Mouse (Mus musculus) CH12.LX (cell line): Measurements from ENCODE around the gene Unc80. TPM values are rescaled to one million over a fixed set of nuclear protein-coding genes. Genes with fewer than 3 reads are reported as not detected.

Experiments
- DNase-seq: peaks from one replicate; pipeline ENCODE4 v3.0.0-alpha.2; 2013; ENCODE audit errors: extremely low read depth
- H3K27ac ChIP-seq: 2 replicates; pipeline ENCODE4 v1.5.1; 2012; ENCODE audit warnings: low read depth, mild to moderate bottlenecking, control low read depth, moderate library complexity; ENCODE audit not compliant: insufficient read depth
- H3K27me3 ChIP-seq: replicated peaks from 2 replicates; pipeline ENCODE3; 2012; ENCODE audit warnings: inconsistent platforms
- H3K36me3 ChIP-seq, 2 experiments: replicated peaks in 1 of 2; 2 replicates each; pipeline versions ENCODE3 to v1.6.1; 2012; ENCODE audit warnings: inconsistent platforms in 1 of 2, low read length in 1 of 2, mild to moderate bottlenecking in 1 of 2, mixed read lengths in 1 of 2, moderate library complexity in 1 of 2; ENCODE audit not compliant: control insufficient read depth in 1 of 2, insufficient read depth in 1 of 2
- H3K4me1 ChIP-seq, 2 experiments: 2 replicates each; pipeline ENCODE4 v1.6.1; 2012; ENCODE audit warnings: inconsistent platforms in 1 of 2, moderate library complexity in 1 of 2; ENCODE audit not compliant: insufficient read depth in 2 of 2, control insufficient read depth in 1 of 2
- H3K4me2 ChIP-seq: 2 replicates; pipeline ENCODE4 v1.6.1; 2012; ENCODE audit warnings: low read depth, mild to moderate bottlenecking, control low read depth; ENCODE audit not compliant: poor library complexity, insufficient read depth, severe bottlenecking
- H3K4me3 ChIP-seq, 3 experiments: fragments of 150-350 bp in 1 of 3; sonication (generic) in 1 of 3; replicated peaks in 1 of 3; 2 replicates each; pipeline versions ENCODE3 to v1.5.1; 2011 to 2012; ENCODE audit warnings: low read depth in 2 of 3, low read length in 2 of 3, mild to moderate bottlenecking in 2 of 3, moderate library complexity in 2 of 3, control low read depth in 1 of 3, improper control_type of control experiment in 1 of 3, inconsistent platforms in 1 of 3, mixed read lengths in 1 of 3; ENCODE audit not compliant: poor library complexity in 1 of 3
- H3K79me2 ChIP-seq: replicated peaks from 2 replicates; pipeline ENCODE4 v1.6.1; 2012; ENCODE audit warnings: mild to moderate bottlenecking, moderate library complexity; ENCODE audit not compliant: control insufficient read depth, poor library complexity, insufficient read depth, severe bottlenecking; ENCODE audit errors: extremely low read depth
- H3K9ac ChIP-seq: 2 replicates; pipeline ENCODE4 v1.6.1; 2012; ENCODE audit warnings: low read depth, mild to moderate bottlenecking, control low read depth, moderate library complexity; ENCODE audit not compliant: insufficient read depth
- H3K9me3 ChIP-seq: replicated peaks from 2 replicates; pipeline ENCODE3; 2012; ENCODE audit warnings: low read length, inconsistent platforms, mixed read lengths
- BHLHE40 ChIP-seq: IDR thresholded peaks from 2 replicates; pipeline ENCODE4 v1.6.1; 2011; ENCODE audit warnings: mild to moderate bottlenecking, low read depth, low read length, improper control_type of control experiment
- CHD2 ChIP-seq: IDR thresholded peaks from 2 replicates; pipeline ENCODE4 v1.6.1; 2011; ENCODE audit warnings: low read length, improper control_type of control experiment
- ELF1 ChIP-seq: IDR thresholded peaks from 2 replicates; pipeline ENCODE4 v1.6.1; 2014; ENCODE audit warnings: low read depth, mild to moderate bottlenecking, inconsistent platforms, low read length, improper control_type of control experiment
- ETS1 ChIP-seq: conservative IDR thresholded peaks from 2 replicates; pipeline ENCODE4 v1.6.1; 2012; ENCODE audit warnings: low read depth, mild to moderate bottlenecking, inconsistent platforms, low read length, improper control_type of control experiment, moderate library complexity
- GABPA ChIP-seq: IDR thresholded peaks from 2 replicates; pipeline ENCODE4 v1.6.1; 2012; ENCODE audit warnings: low read depth, low read length, improper control_type of control experiment, inconsistent platforms; ENCODE audit not compliant: insufficient replicate concordance
- HCFC1 ChIP-seq: IDR thresholded peaks from 2 replicates; pipeline ENCODE4 v1.6.1; 2012; ENCODE audit warnings: low read depth, mild to moderate bottlenecking, inconsistent platforms, low read length, improper control_type of control experiment
- IRF4 ChIP-seq: IDR thresholded peaks from 2 replicates; pipeline ENCODE4 v1.6.1; 2014; ENCODE audit warnings: low read depth, mild to moderate bottlenecking, inconsistent platforms, low read length, improper control_type of control experiment
- JUN ChIP-seq: IDR thresholded peaks from 2 replicates; pipeline ENCODE4 v1.6.1; 2011; ENCODE audit warnings: low read depth, mild to moderate bottlenecking, low read length, improper control_type of control experiment, moderate library complexity; ENCODE audit not compliant: insufficient read depth
- MAX ChIP-seq: IDR thresholded peaks from 2 replicates; pipeline ENCODE4 v1.6.1; 2011; ENCODE audit warnings: low read length, improper control_type of control experiment
- MYC ChIP-seq: IDR thresholded peaks from 2 replicates; pipeline ENCODE4 v1.6.1; 2011; ENCODE audit warnings: low read depth, mild to moderate bottlenecking, improper control_type of control experiment, low read length
- POLR2A ChIP-seq: IDR thresholded peaks from 2 replicates; pipeline ENCODE4 v1.6.1; 2011; ENCODE audit warnings: low read depth, mild to moderate bottlenecking, improper control_type of control experiment, low read length
- POLR2AphosphoS2 ChIP-seq: IDR thresholded peaks from 2 replicates; pipeline ENCODE4 v1.6.1; 2011; ENCODE audit warnings: low read depth, low read length, improper control_type of control experiment
- SIN3A ChIP-seq: IDR thresholded peaks from 2 replicates; pipeline ENCODE4 v1.6.1; 2012; ENCODE audit warnings: low read length, improper control_type of control experiment, inconsistent platforms
- TCF12 ChIP-seq: IDR thresholded peaks from 2 replicates; pipeline ENCODE4 v1.6.1; 2014; ENCODE audit warnings: low read depth, mild to moderate bottlenecking, inconsistent platforms, low read length, improper control_type of control experiment
- USF1 ChIP-seq: IDR thresholded peaks from 2 replicates; pipeline ENCODE4 v1.6.1; 2014; ENCODE audit warnings: low read depth, mild to moderate bottlenecking, inconsistent platforms, low read length, improper control_type of control experiment
- ZC3H11A ChIP-seq: IDR thresholded peaks from 2 replicates; pipeline ENCODE4 v1.6.1; 2012; ENCODE audit warnings: low read depth, mild to moderate bottlenecking, inconsistent platforms, low read length, improper control_type of control experiment
- ZMIZ1 ChIP-seq: IDR thresholded peaks from 2 replicates; pipeline ENCODE4 v1.6.1; 2012; ENCODE audit warnings: low read depth, mild to moderate bottlenecking, inconsistent platforms, low read length, improper control_type of control experiment
- ZNF384 ChIP-seq: IDR thresholded peaks from 2 replicates; pipeline ENCODE4 v1.6.1; 2012; ENCODE audit warnings: low read depth, low read length, improper control_type of control experiment, inconsistent platforms
- dilution Hi-C: fragments of 300-500 bp; cut with MboI; formaldehyde crosslinking; loops from 2 replicates; pipeline ENCODE4 v1.14.3; 2020; ENCODE audit warnings: low sequenced_read_pairs; ENCODE audit not compliant: extremely low pct_unique_long_range_greater_than_20kb, extremely low pct_ligation_motif_present
- in situ Hi-C: fragments of 300-500 bp; cut with MboI; formaldehyde crosslinking; loops from 3 replicates; pipeline ENCODE4 v1.14.3; 2019; ENCODE audit warnings: low sequenced_read_pairs, low pct_ligation_motif_present, low pct_unique_long_range_greater_than_20kb, mixed read lengths
- polyA plus RNA-seq: library from polyadenylated mRNA; unstranded; fragments of >175 nt; gene quantifications from 2 replicates; pipeline ENCODE4 v1.2.1, GENCODE M21; 2012; ENCODE audit warnings: low read depth; ENCODE audit not compliant: insufficient read length
- total RNA-seq, 2 experiments: library from RNA; depleted of rRNA; stranded (reverse); fragments of 300-350 nt in 1 of 2; fragments of >200 nt in 1 of 2; gene quantifications; 2 replicates each; pipeline ENCODE4 v1.2.3; 2012 to 2014

Gene Unc80
- total and polyA plus RNA-seq, 3 experiments = 0.04 to 0.11 (median 0.04) TPM

- no peak for DNase-seq
- H3K4me1 ChIP-seq = no peaks in the 10 kb centered on the region
- TF ChIP-seq JUN (no peak), ZC3H11A (no peak), ETS1 (no peak), POLR2A (no peak)
- TF ChIP-seq, all 38 proteins: peak for 0
- Histone ChIP-seq H3K4me2 (no peak overlapping the region), H3K9me3 (no peaks in the 10 kb centered on the region), H3K9ac (no peak overlapping the region), H3K36me3 (no peaks in the 10 kb centered on the region), H3K27ac (no peak overlapping the region), H3K79me2 (no peaks in the 10 kb centered on the region), H3K4me3 (no peak overlapping the region), H3K27me3 (no peaks in the 10 kb centered on the region)
- in situ Hi-C loops (no loop called here), dilution Hi-C loops (no loop called here)
Measured at GRCm38 (mm10) chr1:66561636-66562270, 93.6 kb downstream of the Unc80 start.

GRCm38 (mm10) chr1:66562332-66562731, 94.2 kb downstream of the Unc80 start:
- Histone ChIP-seq H3K79me2 (no peaks in the 10 kb centered on the region), H3K36me3 (no peaks in the 10 kb centered on the region), H3K4me3 (no peak overlapping the region), H3K27me3 (no peaks in the 10 kb centered on the region), H3K27ac (no peak overlapping the region), H3K4me1 (no peaks in the 10 kb centered on the region)
- in situ Hi-C loops = no loop called here
- no peak for DNase-seq
- no peak for TF ChIP-seq USF1
- no peak for TF ChIP-seq POLR2AphosphoS2
- TF ChIP-seq SIN3A = no peak
- no peak for TF ChIP-seq CHD2
- TF ChIP-seq, all 38 proteins: peak for 0
- no peak overlapping the region for H3K4me2 ChIP-seq
- no peaks in the 10 kb centered on the region for H3K9me3 ChIP-seq
- H3K9ac ChIP-seq = no peak overlapping the region
- dilution Hi-C loops = no loop called here

GRCm38 (mm10) chr1:66569736-66570135, 101.6 kb downstream of the Unc80 start:
- Histone ChIP-seq H3K4me1 (no peaks in the 10 kb centered on the region), H3K4me3 (no peak overlapping the region), H3K27ac (no peak overlapping the region), H3K9me3 (no peaks in the 10 kb centered on the region), H3K27me3 (no peaks in the 10 kb centered on the region), H3K9ac (no peak overlapping the region), H3K36me3 (no peaks in the 10 kb centered on the region), H3K79me2 (no peaks in the 10 kb centered on the region), H3K4me2 (no peak overlapping the region)
- DNase-seq = no peak
- TF ChIP-seq ZNF384 (no peak), IRF4 (no peak), BHLHE40 (no peak), TCF12 (no peak), ZMIZ1 (no peak), MAX (no peak), ELF1 (no peak), MYC (no peak), GABPA (no peak), HCFC1 (no peak), JUN (no peak)
- in situ Hi-C loops = no loop called here
- dilution Hi-C loops = no loop called here
